Mouse (Mus musculus) heart, adult 2 months (tissue): ENCODE measurements around the gene Eif3c. TPM values are rescaled to one million over a fixed set of nuclear protein-coding genes. Genes with fewer than 3 reads are reported as not detected.
A peak's percentile ranks its signal among the peaks of the same experiment; 100 is the strongest.

ENCODE experiments used
- DNase-seq, 2 experiments: peaks; one replicate each; pipeline ENCODE4 v3.0.0; 2021
- H3K27ac ChIP-seq: fragments of 200-600 bp; 2 replicates; pipeline ENCODE4 v1.8.1; 2022
- H3K27me3 ChIP-seq: fragments of 200-500 bp; 2 replicates; pipeline ENCODE4 v1.6.1; 2012; ENCODE audit warnings: mild to moderate bottlenecking, low read length, inconsistent platforms, mixed read lengths; ENCODE audit not compliant: control insufficient read depth, insufficient read depth
- H3K36me3 ChIP-seq: fragments of 200-500 bp; 2 replicates; pipeline ENCODE4 v1.6.1; 2012; ENCODE audit warnings: low read length, inconsistent platforms; ENCODE audit not compliant: control insufficient read depth, insufficient read depth
- H3K4me1 ChIP-seq: fragments of 200-500 bp; 2 replicates; pipeline ENCODE4 v1.6.1; 2011; ENCODE audit warnings: low read length; ENCODE audit not compliant: control insufficient read depth, insufficient read depth
- H3K4me3 ChIP-seq: fragments of 200-600 bp; 2 replicates; pipeline ENCODE4 v1.8.1; 2022
- H3K79me2 ChIP-seq: fragments of 200-500 bp; replicated peaks from 2 replicates; pipeline ENCODE4 v1.6.1; 2012; ENCODE audit warnings: mild to moderate bottlenecking, inconsistent platforms, low read length, moderate library complexity, mixed read lengths; ENCODE audit not compliant: control insufficient read depth, insufficient read depth
- H3K9ac ChIP-seq: fragments of 200-500 bp; 2 replicates; pipeline ENCODE4 v1.6.1; 2012; ENCODE audit warnings: low read depth, mild to moderate bottlenecking, control low read depth, inconsistent platforms, low read length, mixed read lengths
- CTCF ChIP-seq: fragments of 200-600 bp; IDR thresholded peaks from 2 replicates; pipeline ENCODE4 v1.8.1; 2022; ENCODE audit warnings: antibody characterized with exemption, mild to moderate bottlenecking, moderate library complexity
- EP300 ChIP-seq: fragments of 200-500 bp; IDR thresholded peaks from 2 replicates; pipeline ENCODE4 v1.6.1; 2011; ENCODE audit warnings: low read depth, low read length, control low read depth; ENCODE audit not compliant: insufficient read depth
- POLR2A ChIP-seq: fragments of 200-500 bp; IDR thresholded peaks from 2 replicates; pipeline ENCODE4 v1.6.1; 2011; ENCODE audit warnings: mild to moderate bottlenecking, low read depth, low read length, control low read depth; ENCODE audit not compliant: insufficient read depth
- WGBS: fragments of 180-500 bp; shearing (Covaris S2); methylation state at CpG from one replicate; pipeline ENCODE4 v1.1.7; 2018; 5-methylcytosine and 5-hydroxymethylcytosine counted together
- intact Hi-C: fragments of 180-260 bp; cut with DNase I; formaldehyde crosslinking; loops from one replicate; pipeline ENCODE4 v1.15.1; 2025
- polyA plus RNA-seq: library from polyadenylated mRNA; depleted of rRNA; stranded (reverse); fragments of >200 nt; gene quantifications from 2 replicates; pipeline ENCODE4 v1.2.3, GENCODE M21; 2012
- total RNA-seq, 2 experiments: library from RNA; stranded (reverse); gene quantifications; 2 replicates each; pipeline ENCODE4 v1.2.3; 2021

The Eif3c gene
- total and polyA plus RNA-seq, 3 experiments = 59.3 to 159 (median 133) TPM

DNA sequence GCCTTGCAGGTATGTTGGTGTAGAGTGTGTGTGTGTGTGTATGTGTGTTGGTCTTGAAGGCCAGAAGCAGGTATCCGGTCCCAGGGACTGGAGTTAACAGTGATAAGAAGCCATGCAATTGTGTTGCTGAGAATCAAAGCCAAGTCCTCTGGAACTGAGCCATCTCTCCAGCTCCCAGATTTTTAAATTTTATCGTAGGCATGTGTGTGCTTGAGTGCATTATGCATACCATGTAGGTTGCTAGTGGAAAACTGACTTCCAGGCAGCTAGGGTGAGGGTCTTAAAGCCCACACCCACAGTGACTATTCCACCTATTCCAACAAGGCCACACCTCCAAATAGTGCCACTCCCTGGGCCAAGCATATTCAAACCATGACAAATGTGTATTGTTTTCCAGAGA lies 61.3 kb downstream of the Eif3c start:
- Histone ChIP-seq H3K4me3 (no peak overlapping the region), H3K36me3 (peaks cover 7% of the 10 kb centered on the region), H3K4me1 (no peaks in the 10 kb centered on the region), H3K79me2 (no peaks in the 10 kb centered on the region), H3K9ac (no peak overlapping the region), H3K27ac (no peak overlapping the region), H3K27me3 (no peaks in the 10 kb centered on the region)
- intact Hi-C loops = loop anchor here (10.0 kb wide), 1 partner anchor 360 kb away; the partner anchor contains the start of genes Hirip3 and Ino80e
- TF ChIP-seq CTCF (no peak), POLR2A (no peak), EP300 (no peak)
- DNase-seq = peak in 1 of 2 experiments; percentile 12
- WGBS = 39% methylated on average over 2 of the region's 2 CpGs

DNA sequence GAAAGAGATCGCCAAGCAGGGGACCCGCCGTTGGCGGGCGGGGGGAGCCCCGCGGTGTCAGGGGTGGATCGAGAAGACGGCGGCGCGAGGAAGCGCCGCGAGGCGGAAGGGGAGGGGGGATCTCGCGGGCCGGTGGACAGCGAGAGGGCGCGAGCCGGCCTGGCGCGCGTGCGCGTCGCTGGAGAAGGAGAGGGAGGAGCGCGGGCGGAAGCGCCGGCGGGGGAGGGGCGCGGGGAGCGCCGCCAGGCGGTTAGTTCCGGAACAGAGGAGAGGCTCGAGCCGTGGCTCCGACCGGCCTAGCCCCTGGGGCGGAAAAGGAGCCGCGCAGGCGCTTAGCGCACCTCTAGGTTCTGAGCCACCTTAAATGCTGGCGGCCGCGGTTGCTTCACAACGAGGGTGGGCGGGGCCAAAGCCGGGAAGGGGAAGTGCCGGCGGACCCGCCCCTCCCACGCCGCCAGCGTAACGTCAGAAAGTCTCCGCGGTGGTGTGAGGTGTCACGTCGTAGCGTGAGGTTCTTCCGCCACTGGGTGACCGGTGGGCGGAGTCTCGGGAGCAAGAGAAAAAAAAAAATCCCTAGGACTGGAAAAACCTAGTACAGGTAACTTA lies 62.8 kb downstream of the Eif3c start, which contains the start of gene Atxn2l:
Gene Atxn2l, minus strand, starts transcription at position 165 of the 606 bp plus-strand sequence.
- H3K27me3 ChIP-seq = no peaks in the 10 kb centered on the region
- H3K79me2 ChIP-seq = no peaks in the 10 kb centered on the region
- peak within 1 kb of the TSS; percentile 96 for H3K9ac ChIP-seq
- peaks cover 9% of the 10 kb centered on the region for H3K36me3 ChIP-seq
- no peaks in the 10 kb centered on the region for H3K4me1 ChIP-seq
- H3K4me3 ChIP-seq = peak within 1 kb of the TSS; percentile 99
- under 1% methylated on average over 56 of the region's 72 CpGs for WGBS
- TF ChIP-seq CTCF (peak; percentile 80), POLR2A (peak; percentile 60), EP300 (peak; percentile 93)
- intact Hi-C loops = loop anchor here (10.0 kb wide), 1 partner anchor 361 kb away; the partner anchor contains the start of genes Hirip3 and Ino80e
- H3K27ac ChIP-seq = peak within 1 kb of the TSS; percentile 98
- peak; percentile 98 to 99 for DNase-seq

DNA sequence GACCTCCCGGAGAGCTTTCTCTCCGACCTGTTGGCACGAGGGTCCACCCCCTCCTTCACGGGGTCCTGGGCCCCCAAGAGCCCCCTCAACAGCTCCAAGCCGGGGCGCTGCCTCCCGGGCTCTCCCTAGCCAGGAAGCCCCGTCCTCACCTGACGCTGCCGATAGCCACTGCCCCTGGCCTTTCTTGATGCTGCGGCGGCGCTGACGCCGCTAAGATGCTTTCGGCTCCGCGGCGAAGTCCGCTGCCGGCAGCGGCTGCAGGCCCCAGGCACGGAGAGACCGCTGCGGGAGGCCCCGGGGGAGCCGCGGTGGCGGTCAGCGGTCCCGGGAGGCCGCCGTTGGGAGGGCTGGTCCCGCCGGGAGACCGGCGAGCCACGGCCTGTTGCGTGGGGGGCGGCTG lies 63.5 kb downstream of the Eif3c start:
- intact Hi-C loops = loop anchor here (10.0 kb wide), 1 partner anchor 362 kb away; the partner anchor contains the start of genes Hirip3 and Ino80e
- no peaks in the 10 kb centered on the region for H3K4me1 ChIP-seq
- no peak for TF ChIP-seq CTCF
- TF ChIP-seq EP300 = no peak
- no peak for TF ChIP-seq POLR2A
- no peaks in the 10 kb centered on the region for H3K27me3 ChIP-seq
- peak overlapping the region; percentile 98 for H3K27ac ChIP-seq
- peaks cover 11% of the 10 kb centered on the region for H3K36me3 ChIP-seq
- no peak for DNase-seq
- peak overlapping the region; percentile 99 for H3K4me3 ChIP-seq
- peak overlapping the region; percentile 96 for H3K9ac ChIP-seq
- 1% methylated on average over 39 of the region's 40 CpGs for WGBS
- H3K79me2 ChIP-seq = no peaks in the 10 kb centered on the region

DNA sequence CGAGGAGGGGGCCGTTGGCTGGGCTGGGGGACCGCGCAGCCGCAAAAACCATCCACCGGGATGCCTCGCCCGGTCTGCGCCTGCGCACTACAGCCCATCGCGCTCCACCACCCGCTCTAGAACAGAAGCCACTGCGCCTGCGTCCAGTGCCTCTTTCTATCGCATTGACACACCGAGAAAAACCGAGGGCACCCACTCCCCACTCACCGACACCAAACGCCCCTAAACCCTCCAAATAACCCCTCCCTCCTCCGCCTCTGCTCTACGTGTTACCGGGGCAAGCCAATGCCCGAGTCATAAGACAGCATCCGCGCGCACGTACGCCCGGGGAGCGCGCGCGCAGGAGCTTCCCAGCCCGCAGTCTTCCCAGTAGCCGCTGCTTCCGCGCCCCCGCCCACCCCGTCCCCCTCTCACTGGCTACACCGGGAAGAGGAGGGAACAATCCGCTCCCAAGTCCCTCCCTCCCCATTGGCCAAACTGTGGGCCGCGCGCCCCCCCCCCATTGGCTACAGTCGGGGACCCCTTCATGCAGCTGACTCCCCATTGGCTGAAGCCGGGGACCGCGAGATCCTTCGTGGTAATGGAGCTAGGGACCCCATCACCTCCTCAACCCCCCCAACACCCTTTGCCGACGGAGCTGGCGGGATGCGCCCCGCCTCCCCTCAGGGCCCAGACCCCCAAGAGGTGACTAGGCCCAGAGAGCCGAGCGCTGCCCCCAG lies 64.0 kb downstream of the Eif3c start:
- H3K27ac ChIP-seq = peak overlapping the region; percentile 98
- peak overlapping the region; percentile 96 for H3K9ac ChIP-seq
- H3K79me2 ChIP-seq = no peaks in the 10 kb centered on the region
- peak overlapping the region; percentile 99 for H3K4me3 ChIP-seq
- WGBS = 1% methylated on average over 57 of the region's 57 CpGs
- H3K36me3 ChIP-seq = peaks cover 11% of the 10 kb centered on the region
- TF ChIP-seq POLR2A = peak; percentile 61
- no peak for TF ChIP-seq EP300
- no peak for TF ChIP-seq CTCF
- no peaks in the 10 kb centered on the region for H3K4me1 ChIP-seq
- H3K27me3 ChIP-seq = no peaks in the 10 kb centered on the region
- intact Hi-C loops = loop anchor here (10.0 kb wide), 1 partner anchor 363 kb away; the partner anchor contains the start of genes Hirip3 and Ino80e
- peak; percentile 93 to 95 for DNase-seq

DNA sequence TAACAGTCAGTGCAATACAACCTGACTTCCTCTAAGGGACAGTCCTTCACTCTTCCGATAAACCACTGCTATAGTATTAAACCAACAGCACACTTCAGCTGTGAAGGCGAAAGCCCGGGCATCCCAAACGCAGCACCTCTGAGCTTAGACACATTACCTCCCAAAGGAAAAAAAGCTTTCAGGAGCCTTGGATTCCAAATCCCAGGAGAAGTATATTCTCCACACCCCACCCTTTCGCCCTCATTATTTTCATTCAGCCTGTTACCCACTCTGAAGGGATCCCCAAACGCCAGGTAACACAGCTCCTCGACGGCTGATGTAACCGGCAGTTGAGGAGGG lies 64.6 kb downstream of the Eif3c start:
- TF ChIP-seq POLR2A (no peak), EP300 (no peak), CTCF (no peak)
- no peak for DNase-seq
- Histone ChIP-seq H3K27ac (peak overlapping the region; percentile 98), H3K9ac (peak overlapping the region; percentile 73), H3K36me3 (peaks cover 11% of the 10 kb centered on the region), H3K79me2 (no peaks in the 10 kb centered on the region), H3K4me3 (peak overlapping the region; percentile 99), H3K27me3 (no peaks in the 10 kb centered on the region), H3K4me1 (no peaks in the 10 kb centered on the region)
- intact Hi-C loops = loop anchor here (1.0 to 10.0 kb wide), 2 partner anchors 13 to 363 kb away; partner anchors contain the start of genes Hirip3 and Ino80e
- 2% methylated on average over 9 of the region's 9 CpGs for WGBS

DNA sequence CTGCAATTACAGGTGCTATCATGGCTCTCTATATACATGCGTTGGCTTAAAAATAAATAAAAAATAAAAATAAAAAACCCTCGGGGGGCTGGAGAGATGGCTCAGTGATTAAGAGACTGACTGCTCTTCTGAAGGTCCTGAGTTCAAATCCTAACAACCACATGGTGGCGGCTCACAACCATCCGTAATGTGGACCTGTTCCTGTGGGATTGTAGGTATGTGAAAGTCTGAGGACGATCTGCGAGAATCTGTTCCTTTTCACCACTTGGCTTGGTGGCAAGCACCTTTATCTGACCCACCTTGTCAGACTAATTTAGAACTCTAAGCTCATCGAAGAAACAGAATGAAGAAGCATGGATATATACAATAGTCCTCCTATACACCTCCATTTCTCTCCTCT lies 66.8 kb downstream of the Eif3c start:
- Histone ChIP-seq H3K79me2 (no peaks in the 10 kb centered on the region), H3K4me1 (no peaks in the 10 kb centered on the region), H3K27ac (no peak overlapping the region), H3K9ac (no peak overlapping the region), H3K36me3 (peaks cover 11% of the 10 kb centered on the region), H3K27me3 (no peaks in the 10 kb centered on the region), H3K4me3 (no peak overlapping the region)
- no peak for DNase-seq
- TF ChIP-seq POLR2A (no peak), CTCF (no peak), EP300 (no peak)
- intact Hi-C loops = no loop called here
- 86% methylated on average over 7 of the region's 7 CpGs for WGBS
